Mouse (Mus musculus) thymus, postnatal 25 days (tissue): ENCODE measurements around the gene Cnrip1.

Source experiments
- DNase-seq: peaks from one replicate; pipeline ENCODE4 v3.0.0; 2022

Cnrip1 gene

DNA sequence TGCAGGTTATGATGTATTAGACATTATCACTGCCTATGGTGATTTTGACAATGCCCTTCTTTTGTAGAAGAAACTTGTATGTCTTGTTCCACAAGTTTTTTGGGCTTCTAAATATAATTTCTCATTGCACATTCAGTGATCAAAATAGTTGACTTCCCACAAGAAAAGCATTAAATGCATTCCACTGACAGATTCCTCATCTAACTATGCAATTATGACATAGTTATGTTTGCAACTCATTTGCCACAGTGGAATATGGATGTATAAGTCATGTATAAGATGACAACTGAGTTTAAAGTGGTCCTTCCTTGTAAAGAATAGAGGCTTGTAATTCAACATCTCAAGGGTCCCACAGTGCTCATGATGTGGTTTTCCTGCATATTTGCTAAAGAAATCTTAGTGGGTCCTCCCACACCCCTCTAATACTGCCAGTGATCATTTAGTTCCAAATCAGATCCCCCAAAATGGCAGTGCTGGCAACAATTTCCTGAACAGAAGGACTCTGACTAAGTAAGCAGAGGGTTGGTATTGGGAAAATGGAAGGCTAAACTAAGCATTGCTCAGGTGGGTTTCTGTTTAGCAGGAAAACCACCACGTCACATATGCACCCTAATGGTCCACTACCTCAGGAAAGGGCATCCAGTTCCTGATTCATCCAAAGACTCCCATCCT lies 61.2 kb downstream of the Cnrip1 start:
- DNase-seq, result no peak

DNA sequence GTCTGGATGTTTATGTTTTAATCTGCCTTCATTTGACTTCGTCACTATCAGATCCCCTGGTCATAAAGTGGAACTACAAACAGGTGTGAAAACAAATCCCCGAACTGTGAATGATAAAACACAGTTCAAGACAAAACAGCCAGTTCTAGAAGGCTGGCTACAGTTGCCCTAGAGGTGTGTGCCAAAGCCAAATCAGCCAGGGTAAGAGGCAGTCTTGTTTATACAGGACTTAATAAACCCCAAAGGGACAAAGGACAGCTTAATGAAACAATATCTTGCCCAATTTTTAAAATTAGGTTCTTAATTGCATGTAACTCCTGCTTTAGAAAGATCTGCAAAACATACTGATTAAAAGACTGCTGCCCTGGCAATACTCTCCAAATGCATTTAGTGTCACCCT lies 75.0 kb downstream of the Cnrip1 start:
- DNase-seq, result no peak
